Mouse (Mus musculus) spleen, embryonic (tissue): ENCODE data around the gene Tfcp2.
"Not testable (repeated sequence)": the region's sequence is repeated elsewhere in the genome, so short reads cannot be mapped to it uniquely, and the experiment has no call there.

Source experiments
- CTCF ChIA-PET: fragments of 350-600 bp; sonication (Branson Sonifier 250); formaldehyde crosslinking; loops from one replicate; lab custom pipeline; 2022; lab: Charles Lee

The Tfcp2 gene

GRCm38 (mm10) chr15:100557705-100558433 is 6.1 kb upstream of the Tfcp2 start:
- CTCF ChIA-PET, result interaction anchor here (0.7 kb wide), 1 partner anchor 20 kb away, joined by 4 read pairs; no protein-coding TSS in a partner anchor

- CTCF ChIA-PET, result no interaction called here
These were observed 4.6 kb upstream of the Tfcp2 start for GRCm38 (mm10) chr15:100556378-100556777.

- CTCF ChIA-PET, result no interaction called here
These were observed 4.2 kb upstream of the Tfcp2 start for GRCm38 (mm10) chr15:100555965-100556364.

GRCm38 (mm10) chr15:100550280-100550679 is 1.5 kb downstream of the Tfcp2 start:
- CTCF ChIA-PET, result interaction anchor here (1.1 kb wide), 1 partner anchor 12 kb away, joined by 3 read pairs; no protein-coding TSS in a partner anchor

GRCm38 (mm10) chr15:100543651-100544030 is 8.2 kb downstream of the Tfcp2 start:
- CTCF ChIA-PET, result not testable (repeated sequence)

- CTCF ChIA-PET, result not testable (repeated sequence)
These were observed 8.7 kb downstream of the Tfcp2 start for GRCm38 (mm10) chr15:100542876-100543650.

- CTCF ChIA-PET, result no interaction called here
These were observed 10.4 kb downstream of the Tfcp2 start for GRCm38 (mm10) chr15:100541426-100541825.

- CTCF ChIA-PET, result not testable (repeated sequence)
These were observed 10.8 kb downstream of the Tfcp2 start for GRCm38 (mm10) chr15:100541001-100541400.

GRCm38 (mm10) chr15:100539411-100539810 is 12.4 kb downstream of the Tfcp2 start:
- CTCF ChIA-PET, result interaction anchor here (0.9 to 1.5 kb wide), 3 partner anchors 34 to 98 kb away, joined by 3 to 18 read pairs (median 8); no protein-coding TSS in a partner anchor

- CTCF ChIA-PET, result interaction anchor here (0.6 to 1.5 kb wide), 10 partner anchors 13 to 1794 kb away, joined by 3 to 18 read pairs (median 3); no protein-coding TSS in a partner anchor
These were observed 13.9 kb downstream of the Tfcp2 start for GRCm38 (mm10) chr15:100537913-100538312.

GRCm38 (mm10) chr15:100527900-100528299 is 23.9 kb downstream of the Tfcp2 start:
- CTCF ChIA-PET, result interaction anchor here (0.6 kb wide), 1 partner anchor 10 kb away, joined by 3 read pairs; no protein-coding TSS in a partner anchor

- CTCF ChIA-PET, result interaction anchor here (0.6 kb wide), 1 partner anchor 11 kb away, joined by 3 read pairs; no protein-coding TSS in a partner anchor
These were observed 26.4 kb downstream of the Tfcp2 start for GRCm38 (mm10) chr15:100525405-100525804.

- CTCF ChIA-PET, result no interaction called here
These were observed 31.5 kb downstream of the Tfcp2 start for GRCm38 (mm10) chr15:100520306-100520705.

- CTCF ChIA-PET, result interaction anchor here (0.5 kb wide), 1 partner anchor 10 kb away, joined by 3 read pairs; no protein-coding TSS in a partner anchor
These were observed 36.7 kb downstream of the Tfcp2 start for GRCm38 (mm10) chr15:100515121-100515520.

GRCm38 (mm10) chr15:100513387-100513786 is 38.4 kb downstream of the Tfcp2 start:
- CTCF ChIA-PET, result no interaction called here

GRCm38 (mm10) chr15:100510072-100510471 is 41.7 kb downstream of the Tfcp2 start:
- CTCF ChIA-PET, result no interaction called here

- CTCF ChIA-PET, result no interaction called here
These were observed 43.2 kb downstream of the Tfcp2 start for GRCm38 (mm10) chr15:100508454-100509167.

GRCm38 (mm10) chr15:100499506-100499905 is 52.3 kb downstream of the Tfcp2 start:
- CTCF ChIA-PET, result not testable (repeated sequence)

GRCm38 (mm10) chr15:100495102-100495501 is 56.7 kb downstream of the Tfcp2 start, which contains the start of gene Csrnp2:
Gene Csrnp2 (minus strand): TSS chr15:100495488.
- CTCF ChIA-PET, result no interaction called here

GRCm38 (mm10) chr15:100494647-100495046 is 57.2 kb downstream of the Tfcp2 start:
- CTCF ChIA-PET, result interaction anchor here (0.5 kb wide), 1 partner anchor 738 kb away, joined by 3 read pairs; no protein-coding TSS in a partner anchor

- CTCF ChIA-PET, result no interaction called here
These were observed 59.8 kb downstream of the Tfcp2 start for GRCm38 (mm10) chr15:100491966-100492365.
